Mouse (Mus musculus): ENCODE results near the gene Asap2.

DNA sequence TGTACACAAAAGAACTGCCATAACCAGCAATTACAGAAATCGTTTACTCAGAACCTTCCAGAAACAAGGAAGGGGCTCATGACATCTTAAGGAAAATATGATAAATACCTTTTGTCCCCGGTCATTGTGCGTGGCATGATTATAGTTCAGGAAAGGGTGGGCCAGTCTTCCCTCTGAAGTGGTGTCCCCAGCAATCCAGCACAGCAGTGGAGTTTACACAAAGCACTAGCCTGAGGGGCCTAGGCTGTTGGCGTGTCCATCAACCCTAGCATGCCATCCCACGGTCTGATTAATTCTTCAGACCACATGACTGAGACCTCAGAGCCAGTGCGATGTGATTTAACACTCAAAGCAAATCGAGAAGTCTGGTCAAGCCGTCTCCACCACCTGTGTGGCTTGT, 235.1 kb downstream of the Asap2 start:
- TF ChIP-seq CTCF (IDR thresholded peaks at IDR 0.05; ENCODE audit: low read depth, low read length), result no peak
- TF ChIP-seq POLR2A (IDR thresholded peaks at IDR 0.05; ENCODE audit: insufficient read depth, low read length), result no peak
- TF ChIP-seq EP300 (IDR thresholded peaks at IDR 0.05; ENCODE audit: insufficient read depth, low read depth, low read length), result no peak

Data from ES-Bruce4 (cell line).